Mouse (Mus musculus) heart, embryonic 16.5 days (tissue): ENCODE data around the gene Sec16a. TPM values are rescaled to one million over a fixed set of nuclear protein-coding genes. Genes with fewer than 3 reads are reported as not detected.

Source experiments
- ATAC-seq: fragments of 200-750 bp; cut with Nextera tagmentation; replicated peaks from 2 replicates; pipeline ENCODE4 v1.8.0; 2017; ENCODE audit warnings: moderate number of reproducible peaks; ENCODE audit not compliant: insufficient read depth, low FRiP score; ENCODE audit errors: extremely low read depth
- H3K27ac ChIP-seq: fragments of 300-500 bp; sonication (generic); 2 replicates; pipeline ENCODE4 v1.5.1; 2014; ENCODE audit warnings: mild to moderate bottlenecking, low read length, control low read depth, moderate library complexity
- H3K27me3 ChIP-seq: fragments of 300-500 bp; sonication (generic); 2 replicates; pipeline ENCODE4 v1.6.1; 2014; ENCODE audit warnings: low read length, mixed read lengths; ENCODE audit not compliant: control insufficient read depth, insufficient read depth
- H3K36me3 ChIP-seq: fragments of 300-500 bp; sonication (generic); 2 replicates; pipeline ENCODE4 v1.6.1; 2014; ENCODE audit not compliant: control insufficient read depth, insufficient read depth
- H3K4me1 ChIP-seq: fragments of 300-500 bp; sonication (generic); 2 replicates; pipeline ENCODE4 v1.6.1; 2014; ENCODE audit warnings: low read length, mixed read lengths; ENCODE audit not compliant: control insufficient read depth, insufficient read depth
- H3K4me2 ChIP-seq: fragments of 300-500 bp; sonication (generic); 2 replicates; pipeline ENCODE4 v1.6.1; 2014; ENCODE audit warnings: low read depth, mild to moderate bottlenecking, control low read depth, low read length
- H3K4me3 ChIP-seq: fragments of 300-500 bp; sonication (generic); 2 replicates; pipeline ENCODE4 v1.5.1; 2014; ENCODE audit warnings: mild to moderate bottlenecking, control low read depth, low read length
- H3K9ac ChIP-seq: fragments of 300-500 bp; sonication (generic); 2 replicates; pipeline ENCODE4 v1.6.1; 2014; ENCODE audit warnings: low read length, control low read depth
- H3K9me3 ChIP-seq: fragments of 300-500 bp; sonication (generic); replicated peaks from 2 replicates; pipeline ENCODE4 v1.6.1; 2016; ENCODE audit warnings: low read length; ENCODE audit not compliant: control insufficient read depth
- WGBS: fragments of 180-500 bp; shearing (Covaris S2); extraction: QIAGEN DNeasy Blood & Tissue Kit; methylation state at CpG from one replicate; pipeline ENCODE4 v1.1.7; 2014; 5-methylcytosine and 5-hydroxymethylcytosine counted together
- polyA plus RNA-seq: library from polyadenylated mRNA; unstranded; fragments of >200 nt; fragmentation: Nextera tagmentation; extraction: Ambion mirVana; gene quantifications from 2 replicates; pipeline ENCODE4 v1.2.1, GENCODE M21; 2015

The Sec16a gene
- polyA plus RNA-seq, 1 experiment from 2014 or later = 14.5 TPM

- no peaks in the 10 kb centered on the region for H3K27me3 ChIP-seq
Measured at GRCm38 (mm10) chr2:26434791-26435572, 10.0 kb downstream of the Sec16a start.

GRCm38 (mm10) chr2:26429851-26430250 lies 15.2 kb downstream of the Sec16a start:
- no peaks in the 10 kb centered on the region for H3K9me3 ChIP-seq
- H3K9ac ChIP-seq = no peak overlapping the region
- H3K4me3 ChIP-seq = no peak overlapping the region
- no peak overlapping the region for H3K27ac ChIP-seq
- WGBS = 95% methylated on average over 5 of the region's 5 CpGs
- no peaks in the 10 kb centered on the region for H3K27me3 ChIP-seq
- H3K4me1 ChIP-seq = no peaks in the 10 kb centered on the region
- no peak overlapping the region for H3K4me2 ChIP-seq
- peaks cover 67% of the 10 kb centered on the region for H3K36me3 ChIP-seq
- ATAC-seq = no peak

More at GRCm38 (mm10) chr2:26434791-26435572, 10.0 kb downstream of the Sec16a start:
- Histone ChIP-seq H3K4me1 (no peaks in the 10 kb centered on the region; the same call in 1 of the 2 replicates), H3K9me3 (no peaks in the 10 kb centered on the region), H3K36me3 (peaks cover 51% of the 10 kb centered on the region), H3K4me3 (no peak overlapping the region), H3K27ac (no peak overlapping the region), H3K4me2 (no peak overlapping the region), H3K9ac (no peak overlapping the region)
- 85% methylated on average over 7 of the region's 7 CpGs for WGBS
- no peak for ATAC-seq

- H3K36me3 ChIP-seq = peaks cover 77% of the 10 kb centered on the region
- no peak overlapping the region for H3K9ac ChIP-seq
- H3K27me3 ChIP-seq = no peaks in the 10 kb centered on the region
- H3K9me3 ChIP-seq = no peaks in the 10 kb centered on the region
- H3K4me3 ChIP-seq = no peak overlapping the region
- no peaks in the 10 kb centered on the region for H3K4me1 ChIP-seq
- WGBS = 98% methylated on average over 2 of the region's 2 CpGs
- no peak overlapping the region for H3K4me2 ChIP-seq
- ATAC-seq = no peak
- H3K27ac ChIP-seq = no peak overlapping the region
Measured at GRCm38 (mm10) chr2:26424541-26424940, 20.5 kb downstream of the Sec16a start.

GRCm38 (mm10) chr2:26423086-26423485 lies 21.9 kb downstream of the Sec16a start:
- no peaks in the 10 kb centered on the region for H3K27me3 ChIP-seq
- no peak for ATAC-seq
- H3K36me3 ChIP-seq = peaks cover 69% of the 10 kb centered on the region
- no peak overlapping the region for H3K9ac ChIP-seq
- 85% methylated on average over 1 of the region's 1 CpGs for WGBS
- H3K4me1 ChIP-seq = no peaks in the 10 kb centered on the region
- H3K27ac ChIP-seq = no peak overlapping the region
- no peaks in the 10 kb centered on the region for H3K9me3 ChIP-seq
- no peak overlapping the region for H3K4me2 ChIP-seq
- H3K4me3 ChIP-seq = no peak overlapping the region

- ATAC-seq = no peak
- no peak overlapping the region for H3K4me2 ChIP-seq
- peaks cover 64% of the 10 kb centered on the region for H3K36me3 ChIP-seq
- H3K4me3 ChIP-seq = no peak overlapping the region
- H3K9ac ChIP-seq = no peak overlapping the region
- WGBS = 95% methylated on average over 2 of the region's 2 CpGs
- H3K4me1 ChIP-seq = no peaks in the 10 kb centered on the region
- no peaks in the 10 kb centered on the region for H3K9me3 ChIP-seq
- H3K27me3 ChIP-seq = no peaks in the 10 kb centered on the region
- no peak overlapping the region for H3K27ac ChIP-seq
Measured at GRCm38 (mm10) chr2:26421969-26422368, 23.0 kb downstream of the Sec16a start.

GRCm38 (mm10) chr2:26418120-26418519 lies 26.9 kb downstream of the Sec16a start:
- peaks cover 45% of the 10 kb centered on the region for H3K36me3 ChIP-seq
- H3K27ac ChIP-seq = no peak overlapping the region
- H3K9ac ChIP-seq = no peak overlapping the region
- H3K4me1 ChIP-seq = no peaks in the 10 kb centered on the region
- 72% methylated on average over 1 of the region's 1 CpGs for WGBS
- no peak for ATAC-seq
- no peaks in the 10 kb centered on the region for H3K9me3 ChIP-seq
- H3K27me3 ChIP-seq = no peaks in the 10 kb centered on the region
- H3K4me2 ChIP-seq = no peak overlapping the region
- no peak overlapping the region for H3K4me3 ChIP-seq

GRCm38 (mm10) chr2:26417066-26417465 lies 27.9 kb downstream of the Sec16a start:
- no peak for ATAC-seq
- no peak overlapping the region for H3K27ac ChIP-seq
- no peak overlapping the region for H3K9ac ChIP-seq
- no peaks in the 10 kb centered on the region for H3K27me3 ChIP-seq
- H3K4me3 ChIP-seq = no peak overlapping the region
- H3K4me1 ChIP-seq = no peaks in the 10 kb centered on the region
- H3K4me2 ChIP-seq = no peak overlapping the region
- H3K9me3 ChIP-seq = no peaks in the 10 kb centered on the region
- H3K36me3 ChIP-seq = peaks cover 43% of the 10 kb centered on the region

- WGBS = 61% methylated on average over 4 of the region's 5 CpGs
- Histone ChIP-seq H3K9ac (no peak overlapping the region), H3K4me1 (peaks cover 30% of the 10 kb centered on the region), H3K27ac (peak overlapping the region; percentile 49; the same call in 1 of the 2 replicates), H3K27me3 (no peaks in the 10 kb centered on the region), H3K4me3 (no peak overlapping the region), H3K4me2 (no peak overlapping the region), H3K36me3 (peaks cover 27% of the 10 kb centered on the region), H3K9me3 (no peaks in the 10 kb centered on the region)
- ATAC-seq = no peak
Measured at GRCm38 (mm10) chr2:26410931-26411411, 34.0 kb downstream of the Sec16a start.

- H3K27ac ChIP-seq = no peak overlapping the region
- peaks cover 33% of the 10 kb centered on the region for H3K4me1 ChIP-seq
- no peak overlapping the region for H3K4me2 ChIP-seq
- H3K36me3 ChIP-seq = peaks cover 19% of the 10 kb centered on the region
- WGBS = 68% methylated on average over 5 of the region's 5 CpGs
- no peaks in the 10 kb centered on the region for H3K27me3 ChIP-seq
- no peaks in the 10 kb centered on the region for H3K9me3 ChIP-seq
- no peak overlapping the region for H3K4me3 ChIP-seq
- no peak for ATAC-seq
- no peak overlapping the region for H3K9ac ChIP-seq
Measured at GRCm38 (mm10) chr2:26410091-26410490, 34.9 kb downstream of the Sec16a start.
